Mouse (Mus musculus): Measurements from ENCODE around the gene Pfkl. TPM values are rescaled to one million over a fixed set of nuclear protein-coding genes. Genes with fewer than 3 reads are reported as not detected.

The Pfkl gene
- total and polyA plus RNA-seq, 3 experiments: 84.8 to 267 TPM; not detected in 1

- Histone ChIP-seq H3K4me1 (ENCODE audit: control insufficient read depth in 1 of 2, insufficient read depth in 2 of 2, low read length in 2 of 2) (peaks cover 5 to 17% of the 10 kb centered on the region in 2 experiments; a peak in 3 of 4 replicates), H3K79me2 (ENCODE audit: control insufficient read depth, insufficient read depth, low read length, poor library complexity) (no peaks in the 10 kb centered on the region; the same call in 1 of the 2 replicates), H3K36me3 (ENCODE audit: control insufficient read depth in 1 of 2, insufficient read depth in 2 of 2, low read length in 2 of 2) (peaks cover 0 to 6% of the 10 kb centered on the region in 2 experiments; a peak in 2 of 4 replicates), H3K9me3 (replicated peaks; ENCODE audit: insufficient read depth, low read length) (no peaks in the 10 kb centered on the region), H3K27ac (ENCODE audit: control insufficient read depth, low read depth, low read length) (no peak overlapping the region), H3K4me3 (ENCODE audit: control insufficient read depth in 1 of 2, insufficient read depth in 1 of 2, low read depth in 2 of 2, low read length in 2 of 2) (no peak overlapping the region), H3K9ac (ENCODE audit: control insufficient read depth, low read depth, low read length, poor library complexity, severe bottlenecking) (no peak overlapping the region), H3K27me3 (ENCODE audit: control insufficient read depth in 1 of 2, insufficient read depth in 2 of 2, low read length in 2 of 2) (no peaks in the 10 kb centered on the region)
- TF ChIP-seq CHD2 (IDR thresholded peaks at IDR 0.05; ENCODE audit: low read length): no peak
- TF ChIP-seq ETS1 (IDR thresholded peaks at IDR 0.05; ENCODE audit: low read depth, low read length): no peak
- TF ChIP-seq NELFE (IDR thresholded peaks at IDR 0.05; ENCODE audit: low read depth, low read length): no peak
- no peak for TF ChIP-seq TCF12 (IDR thresholded peaks at IDR 0.05; ENCODE audit: low read depth, low read length)
- no peak for TF ChIP-seq ZC3H11A (IDR thresholded peaks at IDR 0.05; ENCODE audit: low read depth, low read length)
- TF ChIP-seq POLR2A (IDR thresholded peaks at IDR 0.05; ENCODE audit: control insufficient read depth in 1 of 2, insufficient read depth in 1 of 2, low read depth in 1 of 2, low read length in 2 of 2, poor library complexity in 1 of 2): no peak
- TF ChIP-seq USF1 (IDR thresholded peaks at IDR 0.05; ENCODE audit: low read depth, low read length): no peak
- TF ChIP-seq UBTF (IDR thresholded peaks at IDR 0.05; ENCODE audit: borderline replicate concordance, insufficient read depth, low read depth, low read length): no peak
- no peak for TF ChIP-seq EP300 (IDR thresholded peaks at IDR 0.05; ENCODE audit: low read depth in 1 of 2, low read length in 2 of 2)
- no peak for TF ChIP-seq POLR2AphosphoS5 (IDR thresholded peaks at IDR 0.05; ENCODE audit: borderline replicate concordance, low read depth, low read length)
- no peak for TF ChIP-seq TAL1 (IDR thresholded peaks at IDR 0.05; ENCODE audit: low read length)
- DNase-seq (ENCODE audit: low read depth, low spot score): no peak
Observed at GRCm38 (mm10) chr10:77974811-77975210, 35.1 kb downstream of the Pfkl start.

- no peak overlapping the region for H3K27ac ChIP-seq (ENCODE audit: control insufficient read depth, low read depth, low read length)
Observed at GRCm38 (mm10) chr10:77974323-77974722, 35.6 kb downstream of the Pfkl start.

More at GRCm38 (mm10) chr10:77974323-77974722, 35.6 kb downstream of the Pfkl start:
- H3K27me3 ChIP-seq (ENCODE audit: control insufficient read depth in 1 of 2, insufficient read depth in 2 of 2, low read length in 2 of 2): no peaks in the 10 kb centered on the region
- no peaks in the 10 kb centered on the region; the same call in 1 of the 2 replicates for H3K79me2 ChIP-seq (ENCODE audit: control insufficient read depth, insufficient read depth, low read length, poor library complexity)
- no peak overlapping the region for H3K9ac ChIP-seq (ENCODE audit: control insufficient read depth, low read depth, low read length, poor library complexity, severe bottlenecking)
- no peak for TF ChIP-seq POLR2AphosphoS2 (IDR thresholded peaks at IDR 0.05; ENCODE audit: low read length)
- no peak for TF ChIP-seq TAL1 (IDR thresholded peaks at IDR 0.05; ENCODE audit: low read length)
- no peak for TF ChIP-seq ZNF384 (IDR thresholded peaks at IDR 0.05; ENCODE audit: low read depth, low read length)
- TF ChIP-seq GATA1 (IDR thresholded peaks at IDR 0.05; ENCODE audit: low read depth, low read length): no peak
- TF ChIP-seq MYB (IDR thresholded peaks at IDR 0.05; ENCODE audit: low read depth, low read length): no peak
- TF ChIP-seq SIN3A (IDR thresholded peaks at IDR 0.05; ENCODE audit: low read length): no peak
- no peak for TF ChIP-seq HCFC1 (IDR thresholded peaks at IDR 0.05; ENCODE audit: low read depth, low read length)
- TF ChIP-seq ZMIZ1 (IDR thresholded peaks at IDR 0.05; ENCODE audit: low read depth, low read length): no peak
- TF ChIP-seq NELFE (IDR thresholded peaks at IDR 0.05; ENCODE audit: low read depth, low read length): no peak
- TF ChIP-seq MXI1 (IDR thresholded peaks at IDR 0.05; ENCODE audit: low read depth, low read length): no peak
- TF ChIP-seq ETS1 (IDR thresholded peaks at IDR 0.05; ENCODE audit: low read depth, low read length): no peak
- TF ChIP-seq MAZ (IDR thresholded peaks at IDR 0.05; ENCODE audit: low read depth, low read length): no peak
- no peak for TF ChIP-seq EP300 (IDR thresholded peaks at IDR 0.05; ENCODE audit: low read depth in 1 of 2, low read length in 2 of 2)
- TF ChIP-seq MEF2A (IDR thresholded peaks at IDR 0.05; ENCODE audit: extremely low read depth, insufficient replicate concordance, low read depth, low read length, poor library complexity, severe bottlenecking): no peak
- TF ChIP-seq BHLHE40 (IDR thresholded peaks at IDR 0.05; ENCODE audit: borderline replicate concordance, low read depth, low read length): no peak
- no peak for TF ChIP-seq KAT2A (conservative IDR thresholded peaks at IDR 0.05; ENCODE audit: low read depth, low read length)
- no peak for TF ChIP-seq E2F4 (IDR thresholded peaks at IDR 0.05; ENCODE audit: borderline replicate concordance, low read depth, low read length)
- no peak overlapping the region for H3K4me3 ChIP-seq (ENCODE audit: control insufficient read depth in 1 of 2, insufficient read depth in 1 of 2, low read depth in 2 of 2, low read length in 2 of 2)
- peaks cover 5 to 20% of the 10 kb centered on the region in 2 experiments; a peak in 3 of 4 replicates for H3K4me1 ChIP-seq (ENCODE audit: control insufficient read depth in 1 of 2, insufficient read depth in 2 of 2, low read length in 2 of 2)
- H3K9me3 ChIP-seq (replicated peaks; ENCODE audit: insufficient read depth, low read length): no peaks in the 10 kb centered on the region
- no peak for DNase-seq (ENCODE audit: low read depth, low spot score)
- peaks cover 0 to 6% of the 10 kb centered on the region in 2 experiments; a peak in 2 of 4 replicates for H3K36me3 ChIP-seq (ENCODE audit: control insufficient read depth in 1 of 2, insufficient read depth in 2 of 2, low read length in 2 of 2)

Measured in MEL (cell line).